Mouse (Mus musculus) G1E (cell line): ENCODE measurements around the gene Pus3. TPM values are rescaled to one million over a fixed set of nuclear protein-coding genes. Genes with fewer than 3 reads are reported as not detected.
A peak's percentile ranks its signal among the peaks of the same experiment; 100 is the strongest.
"Not testable (repeated sequence)": the region's sequence is repeated elsewhere in the genome, so short reads cannot be mapped to it uniquely, and the experiment has no call there.

Experiments
- ATAC-seq: 2 replicates; pipeline ENCODE4 v1.8.0; 2016; ENCODE audit warnings: mild to moderate bottlenecking; ENCODE audit not compliant: insufficient number of reproducible peaks, poor library complexity, low FRiP score, severe bottlenecking; ENCODE audit errors: extremely low read depth
- DNase-seq: peaks from one replicate; pipeline ENCODE4 v3.0.0; 2012; ENCODE audit warnings: low spot score
- H3K27me3 ChIP-seq: 2 replicates; pipeline ENCODE4 v1.6.1; 2012; ENCODE audit warnings: mild to moderate bottlenecking, low read length, inconsistent platforms; ENCODE audit not compliant: insufficient read depth
- H3K36me3 ChIP-seq: replicated peaks from 2 replicates; pipeline ENCODE3; 2012; ENCODE audit warnings: mild to moderate bottlenecking, inconsistent platforms
- H3K4me1 ChIP-seq: 2 replicates; pipeline ENCODE4 v1.6.1; 2012; ENCODE audit warnings: low read depth, low read length, inconsistent platforms, mixed read lengths; ENCODE audit not compliant: insufficient read depth
- H3K4me3 ChIP-seq: 2 replicates; pipeline ENCODE4 v1.5.1; 2012; ENCODE audit warnings: low read depth, mild to moderate bottlenecking, inconsistent platforms, low read length, moderate library complexity, mixed read lengths
- H3K9me3 ChIP-seq: replicated peaks from 2 replicates; pipeline ENCODE4 v1.6.1; 2012; ENCODE audit warnings: inconsistent platforms
- CTCF ChIP-seq: IDR thresholded peaks from 2 replicates; pipeline ENCODE4 v1.5.1; 2012; ENCODE audit warnings: low read depth, low read length, inconsistent platforms, mixed read lengths
- GATA1 ChIP-seq: IDR thresholded peaks from 2 replicates; pipeline ENCODE4 v1.6.1; 2012; ENCODE audit warnings: borderline replicate concordance, low read length, inconsistent platforms, mixed read lengths
- GATA2 ChIP-seq: IDR thresholded peaks from 2 replicates; pipeline ENCODE4 v1.6.1; 2012; ENCODE audit warnings: low read depth, low read length, inconsistent platforms, borderline replicate concordance
- POLR2AphosphoS5 ChIP-seq: IDR thresholded peaks from 2 replicates; pipeline ENCODE4 v1.6.1; 2012; ENCODE audit warnings: low read depth, low read length, inconsistent platforms; ENCODE audit not compliant: insufficient replicate concordance
- TAL1 ChIP-seq: conservative IDR thresholded peaks from 2 replicates; pipeline ENCODE4 v1.6.1; 2012; ENCODE audit warnings: low read depth, low read length, inconsistent platforms, mixed read lengths
- polyA plus RNA-seq: library from polyadenylated mRNA; stranded (reverse); fragments of >175 nt; gene quantifications from 2 replicates; pipeline ENCODE4 v1.2.3, GENCODE M21; 2012
- total RNA-seq, 2 experiments: library from RNA; stranded (forward) in 1 of 2; stranded (reverse) in 1 of 2; fragments of 200-1000 nt in 1 of 2; fragments of >200 nt in 1 of 2; fragmentation: Nextera tagmentation in 1 of 2; gene quantifications; 2 replicates each; pipeline ENCODE4 v1.2.3; 2014 to 2017

The Pus3 gene
- total and polyA plus RNA-seq, 3 experiments: 1.6 to 57.3 (median 52.1) TPM

DNA sequence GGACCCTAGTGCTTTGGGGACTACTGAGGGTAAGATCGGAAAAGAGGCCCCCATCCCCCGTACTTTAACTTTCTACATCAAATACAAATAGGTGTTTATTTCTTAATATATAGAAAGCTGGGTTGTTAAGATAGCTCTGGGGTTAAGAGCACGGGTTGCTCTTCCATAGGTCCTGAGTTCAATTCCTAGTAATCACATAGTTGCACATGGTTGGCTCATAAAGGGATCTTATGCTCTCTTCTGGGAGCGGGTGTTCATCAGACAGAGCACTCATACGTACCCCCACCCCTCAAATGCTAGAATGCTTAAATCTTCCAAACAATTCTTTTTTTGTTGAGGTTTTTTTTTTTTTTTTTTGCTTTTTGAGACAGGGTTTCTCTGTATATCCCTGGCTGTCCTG lies 12.3 kb downstream of the Pus3 start:
- Histone ChIP-seq H3K9me3 (no peaks in the 10 kb centered on the region), H3K36me3 (peaks cover 27% of the 10 kb centered on the region), H3K4me1 (peaks cover 15% of the 10 kb centered on the region; the same call in 1 of the 2 replicates), H3K27me3 (no peaks in the 10 kb centered on the region), H3K4me3 (peak overlapping the region; percentile 93)
- no peak for DNase-seq
- no peak for ATAC-seq
- no peak for TF ChIP-seq GATA2
- TF ChIP-seq POLR2AphosphoS5: no peak
- TF ChIP-seq GATA1: no peak
- no peak for TF ChIP-seq TAL1
- no peak for TF ChIP-seq CTCF

DNA sequence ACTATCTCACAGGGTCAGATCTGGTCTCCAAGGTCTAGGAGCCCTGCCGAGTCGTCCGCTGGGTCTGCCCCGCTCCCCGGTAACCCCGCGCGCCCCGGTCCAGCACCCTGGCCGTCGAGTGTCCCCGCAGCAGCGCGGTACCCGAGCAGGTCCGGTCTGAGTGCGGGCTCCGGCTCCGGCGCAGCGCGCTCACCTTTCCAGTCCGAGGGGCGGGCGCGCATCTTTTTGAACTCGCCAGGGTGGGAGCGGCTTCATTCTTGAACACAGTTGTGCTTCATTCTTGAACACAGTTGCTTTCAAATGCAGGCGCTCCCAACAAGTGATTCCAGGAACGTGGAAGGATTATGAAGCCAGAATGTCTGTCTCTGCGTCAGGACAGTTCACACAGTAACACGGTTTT lies 16.0 kb downstream of the Pus3 start:
- ATAC-seq (no peak), DNase-seq (no peak)
- no peaks in the 10 kb centered on the region for H3K27me3 ChIP-seq
- peaks cover 3% of the 10 kb centered on the region; the same call in 1 of the 2 replicates for H3K4me1 ChIP-seq
- no peak overlapping the region for H3K4me3 ChIP-seq
- H3K36me3 ChIP-seq: no peaks in the 10 kb centered on the region
- H3K9me3 ChIP-seq: no peaks in the 10 kb centered on the region
- TF ChIP-seq POLR2AphosphoS5 (no peak), TAL1 (no peak), GATA2 (no peak), CTCF (no peak)

DNA sequence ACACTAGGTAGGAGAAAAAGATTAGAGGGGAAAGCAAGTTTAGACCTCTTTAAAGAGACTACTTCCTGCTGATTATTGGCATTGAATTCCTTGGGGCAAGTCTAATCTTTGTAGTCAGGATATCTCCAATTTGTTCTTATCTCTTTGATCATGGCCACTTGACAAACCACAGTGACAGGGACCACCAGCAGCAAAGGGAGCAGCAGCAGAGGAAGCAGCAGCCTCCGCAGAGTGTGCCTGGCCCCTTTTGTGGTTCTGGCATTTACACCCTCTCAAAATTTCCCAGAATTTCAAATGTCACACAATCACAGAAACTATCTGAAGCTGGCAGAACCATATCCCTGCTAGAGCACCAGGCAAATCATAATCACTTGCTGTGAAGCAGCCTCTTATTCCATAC lies 29.3 kb downstream of the Pus3 start:
- ATAC-seq (no peak), DNase-seq (no peak)
- H3K4me1 ChIP-seq: peaks cover 3% of the 10 kb centered on the region; the same call in 1 of the 2 replicates
- H3K27me3 ChIP-seq: peaks cover 8% of the 10 kb centered on the region; the same call in 1 of the 2 replicates
- no peaks in the 10 kb centered on the region for H3K9me3 ChIP-seq
- no peak overlapping the region for H3K4me3 ChIP-seq
- TF ChIP-seq TAL1: no peak
- TF ChIP-seq GATA1: no peak
- no peak for TF ChIP-seq GATA2
- no peak for TF ChIP-seq POLR2AphosphoS5
- TF ChIP-seq CTCF: no peak
- no peaks in the 10 kb centered on the region for H3K36me3 ChIP-seq

DNA sequence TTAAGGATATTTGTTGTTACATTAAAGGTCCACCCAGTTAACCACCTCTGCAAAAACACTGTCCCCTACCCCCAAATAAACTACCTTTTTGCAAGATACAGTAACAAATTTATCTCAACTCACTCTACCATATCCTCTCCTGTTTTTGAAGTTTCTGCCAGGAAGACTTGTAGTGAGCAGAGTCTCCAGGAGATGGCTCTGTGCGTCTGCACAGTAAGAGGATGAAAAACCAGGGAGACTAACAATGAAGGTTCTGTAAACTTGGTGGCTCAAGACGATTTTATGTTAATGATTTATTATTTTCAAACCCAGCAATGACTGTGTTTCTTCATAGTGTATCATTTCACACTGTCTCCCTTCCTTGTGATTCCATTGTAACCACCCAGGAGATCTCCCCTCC lies 34.5 kb downstream of the Pus3 start:
- TF ChIP-seq GATA2: no peak
- no peak for TF ChIP-seq GATA1
- TF ChIP-seq TAL1: no peak
- no peak for TF ChIP-seq POLR2AphosphoS5
- TF ChIP-seq CTCF: no peak
- DNase-seq: no peak

DNA sequence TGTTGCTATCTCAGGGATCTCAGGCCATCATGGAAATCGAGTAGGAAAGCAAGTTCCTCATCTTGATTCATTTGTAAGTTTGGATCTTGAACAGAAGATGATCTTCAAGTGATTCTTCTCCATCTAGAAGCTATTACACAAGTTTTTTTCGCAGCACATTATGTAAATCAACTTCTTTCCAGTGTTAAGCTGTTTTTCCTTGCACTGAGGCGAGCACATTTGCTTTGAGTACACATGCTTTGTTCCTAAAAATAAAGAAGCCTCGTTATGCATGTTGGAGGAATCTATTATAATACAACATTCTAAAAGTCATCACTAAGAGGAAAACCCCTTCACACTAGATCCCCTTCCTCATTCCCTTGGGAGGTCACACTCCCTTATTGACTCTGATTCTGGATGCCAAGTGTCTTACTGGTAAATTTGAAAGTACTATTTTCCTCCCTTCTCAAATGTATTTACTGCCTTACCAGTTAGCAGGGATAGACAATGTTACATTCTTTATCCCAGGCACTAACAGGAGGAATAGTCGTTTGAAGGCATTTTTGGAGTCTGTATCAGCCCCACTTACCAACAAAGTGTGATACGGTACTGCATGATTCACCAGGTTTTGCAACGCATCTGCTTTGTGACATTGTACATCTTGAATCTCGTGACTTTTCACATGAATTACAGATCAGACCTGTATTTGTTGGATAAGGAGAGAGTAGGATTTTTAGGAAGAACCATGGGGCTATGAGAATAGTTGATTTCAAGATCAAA lies 49.4 kb downstream of the Pus3 start:
- Histone ChIP-seq H3K4me3 (no peak overlapping the region), H3K27me3 (0 out of 2 replicates have a peak, but pooled peaks cover 2% of the 10 kb centered on the region), H3K36me3 (no peaks in the 10 kb centered on the region), H3K9me3 (no peaks in the 10 kb centered on the region), H3K4me1 (no peaks in the 10 kb centered on the region)
- no peak for TF ChIP-seq POLR2AphosphoS5
- TF ChIP-seq GATA1: no peak
- ATAC-seq (no peak), DNase-seq (no peak)

More for the DNA sequence above, 34.5 kb downstream of the Pus3 start:
- Histone ChIP-seq H3K9me3 (no peaks in the 10 kb centered on the region), H3K4me3 (no peak overlapping the region), H3K27me3 (peaks cover 8% of the 10 kb centered on the region; the same call in 1 of the 2 replicates), H3K4me1 (no peaks in the 10 kb centered on the region), H3K36me3 (no peaks in the 10 kb centered on the region)
- no peak for ATAC-seq

DNA sequence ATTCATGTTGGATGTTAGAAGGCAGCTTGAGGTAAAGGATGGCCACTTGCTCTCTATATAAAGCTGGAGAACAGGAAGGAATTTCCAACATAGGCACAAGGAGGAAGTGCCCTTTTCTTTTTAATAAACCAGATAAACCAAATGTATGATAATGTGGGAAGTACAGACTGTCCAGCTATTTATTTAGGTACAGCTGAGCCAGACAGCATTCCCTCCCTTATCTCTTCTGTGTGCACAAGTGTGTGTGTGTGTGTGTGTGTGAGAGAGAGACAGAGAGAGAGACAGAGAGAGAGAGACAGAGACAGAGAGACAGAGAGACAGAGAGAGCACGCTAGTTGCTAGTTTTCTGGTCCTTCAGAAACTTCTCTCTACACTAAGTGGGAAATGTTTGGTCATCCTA lies 53.4 kb downstream of the Pus3 start, which contains the start of gene Pate4:
TSS of gene Pate4 (minus strand) at position 101 of the 400 bp plus-strand sequence.
- no peaks in the 10 kb centered on the region for H3K9me3 ChIP-seq
- H3K4me1 ChIP-seq: no peaks in the 10 kb centered on the region
- ATAC-seq: no peak
- H3K27me3 ChIP-seq: peaks cover 4% of the 10 kb centered on the region; the same call in 1 of the 2 replicates
- TF ChIP-seq POLR2AphosphoS5 (no peak), TAL1 (no peak)
- H3K4me3 ChIP-seq: no peak within 1 kb of the TSS
- no peak for DNase-seq
- H3K36me3 ChIP-seq: no peaks in the 10 kb centered on the region

DNA sequence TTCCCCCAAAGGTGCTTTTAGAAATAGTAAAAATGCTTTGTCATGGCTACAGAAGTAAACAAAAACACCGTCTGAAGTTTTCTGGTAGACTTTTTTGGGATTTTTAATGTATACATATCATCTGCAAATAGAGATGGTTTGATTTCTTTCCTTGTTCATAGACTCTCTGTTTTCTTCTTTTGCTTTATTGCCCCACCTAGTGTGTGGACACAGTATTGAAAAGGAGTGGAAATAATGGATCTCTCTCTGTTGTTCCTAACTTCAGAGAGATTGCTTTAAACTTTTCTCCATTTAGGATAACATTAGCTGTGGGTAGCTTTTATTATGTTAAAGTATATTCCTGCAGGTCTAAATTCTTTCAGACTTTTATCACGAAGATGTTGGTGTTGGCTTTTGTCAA lies 55.6 kb downstream of the Pus3 start:
- Histone ChIP-seq H3K4me1 (no peaks in the 10 kb centered on the region), H3K36me3 (no peaks in the 10 kb centered on the region), H3K4me3 (no peak overlapping the region), H3K9me3 (no peaks in the 10 kb centered on the region), H3K27me3 (peaks cover 2% of the 10 kb centered on the region; the same call in 1 of the 2 replicates)
- DNase-seq (no peak), ATAC-seq (no peak)
- no peak for TF ChIP-seq GATA1
- no peak for TF ChIP-seq POLR2AphosphoS5
- TF ChIP-seq TAL1: no peak
- TF ChIP-seq CTCF: no peak
- no peak for TF ChIP-seq GATA2

DNA sequence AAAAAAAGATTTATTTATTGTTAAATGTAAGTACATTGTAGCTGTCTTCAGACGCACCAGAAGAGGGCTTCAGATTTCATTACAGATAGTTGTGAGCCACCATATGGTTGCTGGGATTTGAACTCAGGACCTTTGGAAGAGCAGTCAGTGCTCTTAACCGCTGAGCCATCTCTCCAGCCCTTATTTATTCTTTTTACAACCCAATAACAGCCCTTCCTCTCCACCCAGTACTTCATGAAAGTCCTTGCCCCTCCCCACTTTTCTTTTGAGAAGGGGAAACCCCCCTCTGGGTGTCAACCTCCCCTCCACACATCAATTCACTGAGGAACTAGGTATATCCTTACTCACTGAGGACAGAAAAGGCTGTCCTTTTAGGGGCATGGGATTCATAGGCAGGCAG lies 58.4 kb downstream of the Pus3 start:
- not testable (repeated sequence) for H3K4me1 ChIP-seq, H3K9me3 ChIP-seq, ATAC-seq, H3K4me3 ChIP-seq, H3K36me3 ChIP-seq, H3K27me3 ChIP-seq, DNase-seq
